Mouse (Mus musculus) layer of hippocampus, postnatal 36 days (tissue): ENCODE results near the gene Slc2a6. TPM values are rescaled to one million over a fixed set of nuclear protein-coding genes. Genes with fewer than 3 reads are reported as not detected.

Experiments used
- DNase-seq, 2 experiments: peaks; one replicate each; pipeline ENCODE4 v3.0.0; 2022
- total RNA-seq, 2 experiments: library from RNA; stranded (reverse); gene quantifications; 2 replicates each; pipeline ENCODE4 v1.2.3; 2021

Slc2a6 gene
- 10 to 100 TPM; 40.1 to 44.9 TPM for total RNA-seq

GRCm38 (mm10) chr2:27027618-27028436, at the start of gene Slc2a6:
TSS of gene Slc2a6 (minus strand) at chr2:27027998.
- DNase-seq = peak; percentile 89 to 92

- DNase-seq = no peak
Observed at GRCm38 (mm10) chr2:27075485-27075884, 47.7 kb upstream of the Slc2a6 start.

- no peak for DNase-seq
Observed at GRCm38 (mm10) chr2:27074804-27075203, 47.0 kb upstream of the Slc2a6 start.

GRCm38 (mm10) chr2:27073407-27073806, 45.6 kb upstream of the Slc2a6 start:
- no peak for DNase-seq

GRCm38 (mm10) chr2:27071978-27072377, 44.2 kb upstream of the Slc2a6 start, which contains the start of gene Mymk:
TSS of gene Mymk (minus strand) at chr2:27072179.
- no peak for DNase-seq

- DNase-seq = peak; percentile 82 to 85
Observed at GRCm38 (mm10) chr2:27071137-27071536, 43.3 kb upstream of the Slc2a6 start.

- no peak for DNase-seq
Observed at GRCm38 (mm10) chr2:27070247-27070813, 42.5 kb upstream of the Slc2a6 start.

GRCm38 (mm10) chr2:27069646-27070045, 41.8 kb upstream of the Slc2a6 start:
- DNase-seq = no peak

- DNase-seq = no peak
Observed at GRCm38 (mm10) chr2:27067996-27068395, 40.2 kb upstream of the Slc2a6 start.

- DNase-seq = no peak
Observed at GRCm38 (mm10) chr2:27067124-27067523, 39.3 kb upstream of the Slc2a6 start.

GRCm38 (mm10) chr2:27059187-27059586, 31.4 kb upstream of the Slc2a6 start:
- no peak for DNase-seq

- no peak for DNase-seq
Observed at GRCm38 (mm10) chr2:27058751-27059150, 31.0 kb upstream of the Slc2a6 start.

- no peak for DNase-seq
Observed at GRCm38 (mm10) chr2:27058251-27058650, 30.5 kb upstream of the Slc2a6 start.

GRCm38 (mm10) chr2:27049408-27049807, 21.6 kb upstream of the Slc2a6 start:
- no peak for DNase-seq

- no peak for DNase-seq
Observed at GRCm38 (mm10) chr2:27045979-27046770, 18.4 kb upstream of the Slc2a6 start.

- no peak for DNase-seq
Observed at GRCm38 (mm10) chr2:27044641-27045040, 16.8 kb upstream of the Slc2a6 start.

- DNase-seq = no peak
Observed at GRCm38 (mm10) chr2:27044166-27044565, 16.4 kb upstream of the Slc2a6 start.

GRCm38 (mm10) chr2:27043461-27043860, 15.7 kb upstream of the Slc2a6 start:
- DNase-seq = peak; percentile 85

GRCm38 (mm10) chr2:27042131-27042844, 14.5 kb upstream of the Slc2a6 start:
- no peak for DNase-seq

- no peak for DNase-seq
Observed at GRCm38 (mm10) chr2:27039286-27039685, 11.5 kb upstream of the Slc2a6 start.

GRCm38 (mm10) chr2:27038596-27038995, 10.8 kb upstream of the Slc2a6 start:
- peak in 1 of 2 experiments; percentile 68 for DNase-seq

GRCm38 (mm10) chr2:27037008-27037407, 9.2 kb upstream of the Slc2a6 start:
- no peak for DNase-seq
